Comparison of ENCODE assay signal across 8 mouse cellular contexts in the genomic region with DNA sequence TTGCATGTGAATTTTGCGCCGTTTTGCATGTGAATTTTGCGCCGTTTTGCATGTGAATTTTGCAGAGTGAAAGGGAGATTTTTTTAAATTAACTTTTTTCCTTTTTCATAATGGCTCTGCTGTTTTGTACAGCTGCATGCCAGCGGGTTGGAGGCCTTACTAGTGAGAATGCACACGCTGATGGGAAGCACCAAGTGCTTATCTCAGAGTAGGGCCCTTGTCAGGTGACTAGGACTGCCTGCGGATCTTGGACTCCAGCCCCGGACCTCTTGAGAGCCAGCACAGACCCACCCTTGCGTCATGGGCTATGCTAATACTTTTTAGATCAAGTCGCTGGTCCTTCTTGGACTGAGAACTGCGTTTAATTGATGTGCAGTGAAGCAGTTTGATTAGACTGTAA. TPM values are rescaled to one million over a fixed set of nuclear protein-coding genes. Genes with fewer than 3 reads are reported as not detected.
A peak's percentile ranks its signal among the peaks of the same experiment; 100 is the strongest.
DNase-seq lines count a peak whose midpoint lies in the region; ATAC-seq lines count a peak whose summit lies in the region.

No protein-coding gene starts in this region.

- peak overlapping the region; percentile 91 for H3K27ac ChIP-seq in hindbrain, embryonic 10.5 days
- no peak overlapping the region for H3K27ac ChIP-seq in limb, embryonic 10.5 days

- peak overlapping the region; percentile 80 for H3K4me3 ChIP-seq in erythroblast, embryonic 14.5 days (replicated peaks)
- H3K4me3 ChIP-seq in hindbrain, embryonic 10.5 days = peak overlapping the region; percentile 87
- H3K4me3 ChIP-seq in limb, embryonic 10.5 days = peak overlapping the region; percentile 85

- no peaks in the 10 kb centered on the region for H3K9me3 ChIP-seq in erythroblast, embryonic 14.5 days (ENCODE audit: control insufficient read depth, low read length)
- H3K9me3 ChIP-seq in hindbrain, embryonic 10.5 days = no peaks in the 10 kb centered on the region
- H3K9me3 ChIP-seq in limb, embryonic 10.5 days (replicated peaks) = no peaks in the 10 kb centered on the region

- WGBS in hindbrain, embryonic 10.5 days = 2% methylated on average over 11 of the region's 11 CpGs
- WGBS in limb, embryonic 10.5 days = 1% methylated on average over 11 of the region's 11 CpGs

- peaks cover 40% of the 10 kb centered on the region for H3K4me1 ChIP-seq in erythroblast, embryonic 14.5 days (ENCODE audit: control insufficient read depth)
- peaks cover 19% of the 10 kb centered on the region for H3K4me1 ChIP-seq in hindbrain, embryonic 10.5 days (replicated peaks)
- H3K4me1 ChIP-seq in limb, embryonic 10.5 days = peaks cover 24% of the 10 kb centered on the region

- DNase-seq in layer of hippocampus, postnatal 10 days (ENCODE audit: low spot score in 2 of 2) = peak; percentile 18 to 44
- no peak for DNase-seq in layer of hippocampus, adult 8-10 months (ENCODE audit: low spot score in 2 of 2)
- peak; percentile 53 for DNase-seq in adrenal gland, postnatal 10 days
- peak; percentile 34 for DNase-seq in hindbrain, embryonic 10.5 days (ENCODE audit: low spot score)
- DNase-seq in limb, embryonic 10.5 days (ENCODE audit: low spot score) = peak; percentile 42
- peak; percentile 40 for DNase-seq in testis, postnatal 14 days (ENCODE audit: low spot score)

- no peaks in the 10 kb centered on the region for H3K27me3 ChIP-seq in erythroblast, embryonic 14.5 days (ENCODE audit: control insufficient read depth)
- no peaks in the 10 kb centered on the region for H3K27me3 ChIP-seq in hindbrain, embryonic 10.5 days (ENCODE audit: insufficient read depth, poor library complexity, severe bottlenecking)
- H3K27me3 ChIP-seq in limb, embryonic 10.5 days (ENCODE audit: low read depth, poor library complexity, severe bottlenecking) = no peaks in the 10 kb centered on the region

- peak; percentile 84 for ATAC-seq in megakaryocyte-erythroid progenitor cell, adult 5-6 weeks (replicated peaks; ENCODE audit: low FRiP score, low TSS enrichment, poor library complexity, severe bottlenecking)

- no peaks in the 10 kb centered on the region for H3K36me3 ChIP-seq in erythroblast, embryonic 14.5 days (ENCODE audit: control insufficient read depth)
- H3K36me3 ChIP-seq in hindbrain, embryonic 10.5 days = no peaks in the 10 kb centered on the region
- H3K36me3 ChIP-seq in limb, embryonic 10.5 days = no peaks in the 10 kb centered on the region

RNA-seq across cellular contexts. Expression of a gene that starts 1.1 kb away (rescaled TPM):
- total RNA-seq in layer of hippocampus, postnatal 10 days (2021) = 10 to 100 TPM; 86.3 to 93.5 TPM
- 10 to 100 TPM; 68.7 to 78.3 (median 75.5) TPM for total RNA-seq in layer of hippocampus, adult 8-10 months (2022)
- 10 to 100 TPM; 20.0 to 33.8 TPM for total RNA-seq in adrenal gland, postnatal 10 days (2021)
- polyA plus RNA-seq in erythroblast, embryonic 14.5 days (2012) = 0.01 and 0.08 TPM in 2 replicates
- 8.7 and 9.5 TPM in 2 replicates for polyA plus RNA-seq in hindbrain, embryonic 10.5 days (2016; fragmentation: Nextera tagmentation; extraction: Ambion mirVana)
- 7.1 and 8.6 TPM in 2 replicates for polyA plus RNA-seq in limb, embryonic 10.5 days (2016; fragmentation: Nextera tagmentation; extraction: Ambion mirVana)
- total RNA-seq in megakaryocyte-erythroid progenitor cell, adult 5-6 weeks (2014; fragmentation: Nextera tagmentation) = 37.1 and 44.4 TPM in 2 replicates
- 39.3 and 45.2 TPM in 2 replicates for total RNA-seq in megakaryocyte-erythroid progenitor cell, adult 5-6 weeks (2017)

RNA-seq across cellular contexts. Expression of a gene that starts 1.1 kb away (rescaled TPM):
- 1 to 10 TPM in 1 of 2 experiments, under 1 TPM in 1; 0.87 to 1.5 TPM for total RNA-seq in layer of hippocampus, postnatal 10 days (2021)
- total RNA-seq in layer of hippocampus, adult 8-10 months (2022) = 1 to 10 TPM; 1.0 to 1.7 (median 1.6) TPM
- 1 to 10 TPM; 5.0 to 6.5 TPM for total RNA-seq in adrenal gland, postnatal 10 days (2021)
- polyA plus RNA-seq in erythroblast, embryonic 14.5 days (2012) = not detected in 2 replicates
- 0.16 and 0.35 TPM in 2 replicates for polyA plus RNA-seq in hindbrain, embryonic 10.5 days (2016; fragmentation: Nextera tagmentation; extraction: Ambion mirVana)
- polyA plus RNA-seq in limb, embryonic 10.5 days (2016; fragmentation: Nextera tagmentation; extraction: Ambion mirVana) = 0.21 and 0.26 TPM in 2 replicates
- total RNA-seq in megakaryocyte-erythroid progenitor cell, adult 5-6 weeks (2014; fragmentation: Nextera tagmentation) = not detected in 2 replicates
- total RNA-seq in megakaryocyte-erythroid progenitor cell, adult 5-6 weeks (2017) = 0.76 and 0.80 TPM in 2 replicates

Comparison
In these comparisons a context has a peak if more than half of its experiments do, and no peak if none do; other contexts are left out.
1. DNase-seq: peak in layer of hippocampus, postnatal 10 days (2 of 2), adrenal gland, postnatal 10 days (single experiment), hindbrain, embryonic 10.5 days (single experiment), limb, embryonic 10.5 days (single experiment) and testis, postnatal 14 days (single experiment); none in layer of hippocampus, adult 8-10 months (0 of 2).
2. Peak in every context shown above with its lines, with median percentiles within 50 percentile points of each other: H3K4me3 ChIP-seq.